Mouse (Mus musculus): ENCODE results near the gene Ikzf1. TPM values are rescaled to one million over a fixed set of nuclear protein-coding genes. Genes with fewer than 3 reads are reported as not detected.

Gene Ikzf1
- 33.7 and 35.9 TPM in 2 replicates for polyA plus RNA-seq (2015; fragmentation: Nextera tagmentation; extraction: Ambion mirVana)

DNA sequence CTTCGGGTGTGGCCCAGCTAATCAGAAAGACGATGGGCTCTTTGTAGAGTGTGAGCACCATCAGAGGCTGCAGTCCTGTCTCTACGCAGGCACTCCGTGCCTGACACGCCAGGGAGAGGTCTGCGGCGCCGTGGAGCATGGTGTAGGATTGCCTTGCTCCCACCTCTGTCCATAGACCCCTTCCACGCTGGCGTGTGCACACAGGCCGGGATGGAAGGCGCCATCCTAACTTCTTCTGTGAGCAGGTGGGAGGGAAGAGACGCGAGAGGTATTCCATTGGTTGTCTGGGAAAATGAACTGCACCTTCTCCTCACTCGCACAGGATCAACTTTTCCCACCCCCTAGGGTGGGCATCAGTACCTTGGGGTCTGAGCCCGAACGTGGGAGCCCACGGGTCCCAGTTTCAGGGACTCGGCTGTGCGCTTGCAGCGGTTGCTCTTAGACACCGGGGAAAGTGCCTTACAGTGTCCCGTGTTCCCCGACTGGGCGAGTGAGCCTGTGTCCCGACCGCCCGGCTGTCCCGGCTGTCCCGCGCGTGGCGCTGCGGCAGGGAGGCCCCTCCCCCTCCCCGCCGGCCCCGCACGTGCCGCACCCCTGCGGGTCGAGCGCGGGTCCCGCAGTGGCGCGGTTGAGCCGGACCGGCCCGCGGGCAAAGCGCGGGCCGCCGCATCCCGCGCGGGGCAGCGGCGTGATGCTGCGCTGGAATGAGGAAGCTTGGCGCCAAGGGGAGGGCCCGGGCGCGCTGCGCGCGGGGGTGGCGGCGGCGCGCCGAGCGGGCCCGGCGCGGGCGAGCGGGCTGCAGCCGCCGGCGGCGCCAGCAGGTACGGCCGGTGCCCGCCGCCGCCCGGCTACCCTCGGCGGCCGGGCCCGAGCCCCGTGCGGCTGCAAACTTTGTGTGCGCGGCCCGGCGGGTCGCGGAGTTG is at the start of gene Ikzf1:
TSS of gene Ikzf1 (plus strand) at position 74 of the 923 bp plus-strand sequence.
- H3K9me3 ChIP-seq (replicated peaks), result no peaks in the 10 kb centered on the region
- H3K27me3 ChIP-seq, result peaks cover 26% of the 10 kb centered on the region
- no peaks in the 10 kb centered on the region for H3K36me3 ChIP-seq (replicated peaks)
- H3K4me2 ChIP-seq, result peak within 1 kb of the TSS; percentile 89
- ATAC-seq (ENCODE audit: insufficient read depth), result peak; percentile 77
- H3K4me3 ChIP-seq (replicated peaks), result peak within 1 kb of the TSS; percentile 94
- peak within 1 kb of the TSS; percentile 90 for H3K27ac ChIP-seq (replicated peaks)
- under 1% methylated on average over 98 of the region's 100 CpGs for WGBS (ENCODE audit: insufficient replicate concordance)
- H3K9ac ChIP-seq, result peak within 1 kb of the TSS; percentile 96
- H3K4me1 ChIP-seq (replicated peaks), result peaks cover 33% of the 10 kb centered on the region

DNA sequence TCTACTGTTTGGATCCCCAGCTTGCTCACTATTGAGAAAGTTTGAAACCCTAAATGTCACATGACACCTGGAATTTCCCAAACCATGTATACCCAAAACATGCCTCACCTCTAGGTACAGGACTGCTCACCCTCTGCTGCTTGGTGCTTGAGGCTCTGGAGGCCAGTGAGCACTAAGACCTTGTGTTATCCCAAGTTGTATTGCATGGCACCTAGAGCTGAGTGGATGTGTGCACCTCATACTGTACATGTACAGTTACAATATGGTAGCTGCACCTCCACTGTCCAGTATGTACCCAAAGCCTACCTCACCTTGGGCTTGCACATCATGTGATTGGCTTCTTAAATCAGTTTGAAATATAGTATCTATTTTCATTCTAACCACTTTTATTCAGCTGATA is 40.5 kb upstream of the Ikzf1 start:
- H3K27me3 ChIP-seq, result no peaks in the 10 kb centered on the region
- H3K4me3 ChIP-seq (replicated peaks), result no peak overlapping the region
- H3K4me2 ChIP-seq, result no peak overlapping the region
- no peaks in the 10 kb centered on the region for H3K36me3 ChIP-seq (replicated peaks)
- H3K9ac ChIP-seq, result no peak overlapping the region
- H3K4me1 ChIP-seq (replicated peaks), result no peaks in the 10 kb centered on the region
- no peaks in the 10 kb centered on the region for H3K9me3 ChIP-seq (replicated peaks)
- ATAC-seq (ENCODE audit: insufficient read depth), result no peak
- no peak overlapping the region for H3K27ac ChIP-seq (replicated peaks)

DNA sequence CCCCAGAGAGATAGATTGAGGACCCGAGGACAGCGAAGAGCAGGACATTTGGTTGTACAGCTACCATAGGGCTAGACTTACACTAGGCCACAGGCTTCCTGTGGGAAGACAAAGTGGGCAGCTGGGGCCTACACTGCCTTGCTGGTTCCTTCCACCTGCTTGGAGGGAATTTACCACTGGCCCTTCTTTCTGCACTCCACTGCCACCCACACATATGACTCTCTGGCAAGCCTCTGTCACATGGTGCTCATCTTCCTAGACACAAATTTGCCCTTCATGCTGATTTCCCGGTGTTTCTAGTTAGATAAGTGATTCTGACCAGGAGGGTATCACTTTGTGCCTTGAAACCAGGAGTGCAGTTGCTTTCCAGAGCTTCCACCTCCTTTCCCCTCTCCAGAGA is 28.4 kb upstream of the Ikzf1 start:
- 28% methylated on average over 3 of the region's 3 CpGs for WGBS (ENCODE audit: insufficient replicate concordance)
- no peaks in the 10 kb centered on the region for H3K9me3 ChIP-seq (replicated peaks)
- no peak overlapping the region for H3K4me3 ChIP-seq (replicated peaks)
- H3K27ac ChIP-seq (replicated peaks), result peak overlapping the region; percentile 60
- H3K27me3 ChIP-seq, result no peaks in the 10 kb centered on the region
- H3K9ac ChIP-seq, result no peak overlapping the region
- no peak; the same call in 1 of the 2 replicates for ATAC-seq (ENCODE audit: insufficient read depth)
- H3K4me1 ChIP-seq (replicated peaks), result peaks cover 25% of the 10 kb centered on the region
- H3K4me2 ChIP-seq, result no peak overlapping the region
- no peaks in the 10 kb centered on the region for H3K36me3 ChIP-seq (replicated peaks)

DNA sequence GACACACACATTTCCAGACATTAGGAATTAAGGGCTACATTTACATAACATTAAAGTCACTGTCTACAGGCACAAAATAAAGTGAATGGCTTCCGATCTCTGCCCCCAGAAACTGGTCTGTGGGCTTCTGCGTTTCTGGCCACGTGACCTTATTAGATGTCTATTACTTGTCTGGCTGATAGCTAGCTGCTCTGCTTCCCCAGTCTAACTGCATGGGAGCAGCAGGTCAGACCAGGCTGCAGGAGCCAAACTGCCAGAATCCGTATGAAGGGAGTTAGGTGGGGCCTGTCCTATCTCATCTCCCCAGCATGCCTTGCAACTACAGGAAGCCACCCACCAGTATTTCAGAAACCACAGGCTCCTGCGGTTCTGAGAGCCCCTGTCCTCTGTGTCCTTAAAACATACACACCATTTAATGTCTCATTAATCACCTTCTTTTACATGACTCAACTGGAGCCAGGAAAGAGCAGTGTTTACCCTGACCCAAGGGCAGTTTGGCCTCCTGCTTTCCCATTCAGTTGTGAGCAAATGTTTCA is 27.7 kb upstream of the Ikzf1 start:
- Histone ChIP-seq H3K4me3 (replicated peaks) (no peak overlapping the region), H3K27me3 (no peaks in the 10 kb centered on the region), H3K9me3 (replicated peaks) (no peaks in the 10 kb centered on the region), H3K9ac (no peak overlapping the region), H3K4me1 (replicated peaks) (peaks cover 25% of the 10 kb centered on the region), H3K27ac (replicated peaks) (peak overlapping the region; percentile 60), H3K4me2 (peak overlapping the region; percentile 30), H3K36me3 (replicated peaks) (no peaks in the 10 kb centered on the region)
- peak; percentile 87 for ATAC-seq (ENCODE audit: insufficient read depth)
- 11% methylated on average over 5 of the region's 5 CpGs for WGBS (ENCODE audit: insufficient replicate concordance)

DNA sequence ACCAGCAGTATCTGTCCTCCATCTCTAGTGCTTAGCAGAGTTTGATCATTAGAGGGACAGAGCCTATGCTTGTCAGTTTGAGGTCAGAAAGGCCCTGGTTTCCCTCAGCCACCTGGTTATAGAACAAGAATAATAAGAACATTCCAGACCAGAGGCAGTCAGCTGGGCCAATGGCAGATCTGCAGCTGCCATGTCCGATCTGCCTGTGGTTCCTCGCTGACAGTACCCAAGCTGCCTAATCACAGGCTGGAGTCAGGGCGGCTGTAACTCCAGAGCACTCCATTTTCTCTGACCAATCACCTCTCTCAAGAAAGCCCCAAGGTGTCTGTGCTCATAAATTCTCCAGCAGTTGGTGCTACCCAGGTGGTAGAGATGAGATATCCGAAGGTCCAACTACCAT is 27.2 kb upstream of the Ikzf1 start:
- peak; percentile 20; the same call in 1 of the 2 replicates for ATAC-seq (ENCODE audit: insufficient read depth)
- H3K27ac ChIP-seq (replicated peaks), result peak overlapping the region; percentile 60
- 42% methylated on average over 4 of the region's 4 CpGs for WGBS (ENCODE audit: insufficient replicate concordance)
- peaks cover 25% of the 10 kb centered on the region for H3K4me1 ChIP-seq (replicated peaks)
- no peak overlapping the region for H3K4me3 ChIP-seq (replicated peaks)
- H3K27me3 ChIP-seq, result no peaks in the 10 kb centered on the region
- H3K36me3 ChIP-seq (replicated peaks), result no peaks in the 10 kb centered on the region
- no peaks in the 10 kb centered on the region for H3K9me3 ChIP-seq (replicated peaks)
- H3K9ac ChIP-seq, result no peak overlapping the region
- peak overlapping the region; percentile 30; the same call in 1 of the 2 replicates for H3K4me2 ChIP-seq

DNA sequence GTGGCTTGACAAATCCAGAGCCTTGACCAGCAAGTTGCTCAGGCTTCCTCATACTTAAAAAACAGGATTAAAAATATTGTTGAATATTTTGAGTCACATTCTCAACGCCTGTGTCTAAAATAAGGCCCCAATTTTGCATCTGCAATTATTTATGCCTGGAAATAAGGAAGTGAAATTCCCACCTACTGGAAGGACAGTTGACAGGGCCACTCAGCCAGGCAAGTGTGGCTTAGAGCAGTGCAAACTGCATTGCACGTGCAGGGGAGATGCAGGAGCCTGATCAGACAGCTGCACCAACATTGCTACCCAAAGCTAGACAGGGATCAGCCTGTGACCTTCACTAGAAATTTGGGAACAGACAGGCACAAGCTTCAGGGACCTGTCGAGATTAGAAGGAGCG is 26.0 kb upstream of the Ikzf1 start:
- WGBS (ENCODE audit: insufficient replicate concordance), result 48% methylated on average over 4 of the region's 4 CpGs
- H3K4me2 ChIP-seq, result no peak overlapping the region
- H3K4me1 ChIP-seq (replicated peaks), result peaks cover 25% of the 10 kb centered on the region
- no peaks in the 10 kb centered on the region for H3K9me3 ChIP-seq (replicated peaks)
- no peaks in the 10 kb centered on the region for H3K27me3 ChIP-seq
- ATAC-seq (ENCODE audit: insufficient read depth), result no peak
- H3K36me3 ChIP-seq (replicated peaks), result no peaks in the 10 kb centered on the region
- no peak overlapping the region for H3K4me3 ChIP-seq (replicated peaks)
- H3K27ac ChIP-seq (replicated peaks), result no peak overlapping the region
- no peak overlapping the region for H3K9ac ChIP-seq

DNA sequence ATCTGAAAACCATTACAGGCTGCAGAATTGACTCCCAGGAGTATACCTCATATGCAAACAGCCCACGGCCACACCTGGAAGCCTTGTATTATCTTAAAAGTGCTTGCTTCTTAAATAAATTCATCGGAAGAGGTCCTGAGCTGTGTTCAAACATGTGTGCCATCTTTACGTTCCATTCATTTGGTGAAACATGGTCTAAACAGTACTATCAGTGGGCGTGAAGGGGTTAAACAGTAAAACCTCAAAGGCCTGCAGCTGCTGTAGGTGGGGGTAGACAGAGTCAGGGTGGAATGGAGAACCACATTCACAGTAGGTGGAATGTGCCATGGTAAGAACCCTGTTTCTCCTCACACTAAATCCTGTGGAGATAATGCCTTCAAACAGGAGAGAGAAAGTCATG is 24.2 kb upstream of the Ikzf1 start:
- 50% methylated on average over 4 of the region's 4 CpGs for WGBS (ENCODE audit: insufficient replicate concordance)
- no peak overlapping the region for H3K4me2 ChIP-seq
- no peak overlapping the region for H3K4me3 ChIP-seq (replicated peaks)
- no peak overlapping the region for H3K27ac ChIP-seq (replicated peaks)
- no peaks in the 10 kb centered on the region for H3K27me3 ChIP-seq
- no peaks in the 10 kb centered on the region for H3K36me3 ChIP-seq (replicated peaks)
- no peak overlapping the region for H3K9ac ChIP-seq
- H3K4me1 ChIP-seq (replicated peaks), result peaks cover 25% of the 10 kb centered on the region
- ATAC-seq (ENCODE audit: insufficient read depth), result no peak
- no peaks in the 10 kb centered on the region for H3K9me3 ChIP-seq (replicated peaks)

DNA sequence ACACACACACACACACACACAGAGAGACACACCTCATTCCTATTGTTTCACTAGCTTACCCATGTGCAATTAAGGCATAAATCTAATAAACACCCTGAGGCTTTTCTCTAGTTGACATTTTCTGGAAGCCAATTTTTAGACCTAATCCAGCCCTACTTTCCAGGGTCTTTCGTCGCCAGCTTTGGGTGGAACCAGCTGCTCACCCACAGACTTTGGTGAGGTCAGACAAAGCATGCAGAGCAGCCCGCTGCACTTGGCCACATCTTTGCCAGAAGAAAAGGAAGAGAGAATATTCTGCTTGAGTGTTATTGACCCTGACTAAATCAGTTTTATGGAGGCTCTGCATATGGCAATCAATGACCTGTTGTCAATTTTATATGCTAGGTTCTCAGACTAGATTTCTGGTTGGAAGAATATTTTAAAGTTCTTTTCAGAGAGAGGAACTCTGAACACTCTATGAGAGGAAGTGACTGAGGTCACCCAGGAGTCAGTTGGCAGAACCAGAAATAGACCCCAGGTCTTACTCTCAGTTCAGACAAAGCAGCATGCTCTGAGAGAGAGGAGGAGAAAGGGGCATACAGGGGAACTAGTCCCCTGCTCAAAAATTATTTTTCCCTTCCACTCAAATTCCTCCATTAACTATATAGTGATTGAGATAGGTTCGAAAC is 17.4 kb upstream of the Ikzf1 start:
- no peak for ATAC-seq (ENCODE audit: insufficient read depth)
- 51% methylated on average over 4 of the region's 4 CpGs for WGBS (ENCODE audit: insufficient replicate concordance)
- Histone ChIP-seq H3K4me1 (replicated peaks) (0 out of 2 replicates have a peak, but pooled peaks cover 4% of the 10 kb centered on the region), H3K4me3 (replicated peaks) (no peak overlapping the region), H3K9me3 (replicated peaks) (no peaks in the 10 kb centered on the region), H3K27me3 (no peaks in the 10 kb centered on the region), H3K9ac (no peak overlapping the region), H3K27ac (replicated peaks) (0 out of 2 replicates have a peak overlapping the region, but pooled peaks have one; percentile 24), H3K4me2 (no peak overlapping the region), H3K36me3 (replicated peaks) (no peaks in the 10 kb centered on the region)

DNA sequence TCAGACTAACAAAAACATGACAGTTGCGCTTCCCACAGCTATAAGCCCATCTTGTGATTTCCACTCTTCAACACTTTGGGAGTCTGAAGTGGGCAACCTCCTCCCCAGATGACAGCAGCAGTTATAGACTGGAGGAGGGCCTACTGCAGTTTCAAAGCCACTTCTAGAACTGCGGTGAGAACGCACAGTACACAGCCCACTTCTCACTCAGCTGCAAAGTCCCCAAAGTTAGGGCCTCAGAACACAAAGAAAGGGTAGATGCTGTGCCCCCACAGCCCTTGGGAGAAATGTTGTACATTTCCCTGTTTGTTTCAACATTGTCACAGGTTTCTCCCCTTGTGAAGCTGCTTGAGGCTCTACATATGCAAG is 16.9 kb upstream of the Ikzf1 start:
- Histone ChIP-seq H3K9ac (no peak overlapping the region), H3K36me3 (replicated peaks) (no peaks in the 10 kb centered on the region), H3K4me2 (no peak overlapping the region), H3K4me1 (replicated peaks) (0 out of 2 replicates have a peak, but pooled peaks cover 4% of the 10 kb centered on the region), H3K27ac (replicated peaks) (no peak overlapping the region), H3K9me3 (replicated peaks) (no peaks in the 10 kb centered on the region), H3K4me3 (replicated peaks) (no peak overlapping the region), H3K27me3 (no peaks in the 10 kb centered on the region)
- ATAC-seq (ENCODE audit: insufficient read depth), result no peak
- 51% methylated on average over 3 of the region's 3 CpGs for WGBS (ENCODE audit: insufficient replicate concordance)

DNA sequence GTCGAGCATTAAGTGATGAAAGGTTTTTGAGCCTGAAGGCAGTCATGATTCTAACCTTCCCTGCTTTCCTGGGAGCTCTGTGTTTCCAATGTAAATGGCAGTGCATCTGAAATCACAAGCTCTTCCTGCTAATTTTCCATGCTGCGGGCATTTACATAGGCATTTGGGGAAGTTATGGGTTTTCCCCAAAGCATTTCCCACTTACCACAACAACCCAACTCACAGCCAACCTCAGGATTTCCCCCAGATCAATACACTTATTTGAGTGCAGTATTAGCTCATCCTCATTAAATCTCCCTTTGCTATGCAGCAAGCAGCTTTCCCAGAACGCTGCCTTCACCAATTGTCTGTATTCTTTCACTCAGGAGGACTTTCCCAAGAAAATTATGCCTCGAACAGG is 11.8 kb upstream of the Ikzf1 start:
- H3K9ac ChIP-seq, result no peak overlapping the region
- H3K27me3 ChIP-seq, result no peaks in the 10 kb centered on the region
- WGBS (ENCODE audit: insufficient replicate concordance), result 61% methylated on average over 4 of the region's 4 CpGs
- H3K27ac ChIP-seq (replicated peaks), result no peak overlapping the region
- no peaks in the 10 kb centered on the region for H3K36me3 ChIP-seq (replicated peaks)
- no peak for ATAC-seq (ENCODE audit: insufficient read depth)
- no peak overlapping the region for H3K4me2 ChIP-seq
- H3K4me3 ChIP-seq (replicated peaks), result no peak overlapping the region
- no peaks in the 10 kb centered on the region for H3K9me3 ChIP-seq (replicated peaks)
- 0 out of 2 replicates have a peak, but pooled peaks cover under 1% of the 10 kb centered on the region for H3K4me1 ChIP-seq (replicated peaks)

DNA sequence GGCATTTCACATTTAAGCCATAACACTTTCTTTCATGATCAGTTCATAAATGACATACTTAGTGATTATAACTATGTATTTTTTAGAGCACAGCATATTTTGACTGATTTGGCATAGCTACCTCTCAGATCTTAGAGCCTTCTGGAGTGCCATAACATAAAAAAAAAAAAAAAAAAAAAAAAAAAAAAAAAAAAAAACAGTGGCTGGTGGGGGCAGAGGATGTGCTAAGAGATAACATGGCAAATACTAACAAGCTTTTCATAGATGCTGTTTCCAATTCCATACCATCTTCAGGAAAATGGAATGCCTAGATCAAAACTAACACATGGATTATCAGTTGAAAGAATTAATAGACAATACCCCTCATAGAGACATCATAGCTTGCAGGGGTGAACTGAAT is 9.7 kb upstream of the Ikzf1 start:
- no peaks in the 10 kb centered on the region for H3K27me3 ChIP-seq
- H3K4me1 ChIP-seq (replicated peaks), result peaks cover 15% of the 10 kb centered on the region
- H3K9ac ChIP-seq, result no peak overlapping the region
- H3K27ac ChIP-seq (replicated peaks), result no peak overlapping the region
- no peaks in the 10 kb centered on the region for H3K36me3 ChIP-seq (replicated peaks)
- H3K4me3 ChIP-seq (replicated peaks), result no peak overlapping the region
- no peak for ATAC-seq (ENCODE audit: insufficient read depth)
- no peaks in the 10 kb centered on the region for H3K9me3 ChIP-seq (replicated peaks)
- H3K4me2 ChIP-seq, result no peak overlapping the region
